Mouse (Mus musculus) cerebellum, adult 2 months (tissue): ENCODE data around the gene Pknox1. TPM values are rescaled to one million over a fixed set of nuclear protein-coding genes. Genes with fewer than 3 reads are reported as not detected.

Experiments
- DNase-seq, 2 experiments: peaks; one replicate each; pipeline ENCODE4 v3.0.0; 2021
- H3K27ac ChIP-seq: fragments of 200-500 bp; 2 replicates; pipeline ENCODE4 v1.5.1; 2012; ENCODE audit warnings: low read length, control low read depth, inconsistent platforms; ENCODE audit not compliant: insufficient read depth
- H3K27me3 ChIP-seq: fragments of 200-500 bp; 2 replicates; pipeline ENCODE4 v1.6.1; 2012; ENCODE audit warnings: inconsistent platforms, mild to moderate bottlenecking, low read length, moderate library complexity; ENCODE audit not compliant: control insufficient read depth, insufficient read depth
- H3K4me1 ChIP-seq: fragments of 200-500 bp; 2 replicates; pipeline ENCODE4 v1.6.1; 2011; ENCODE audit warnings: low read length; ENCODE audit not compliant: control insufficient read depth, insufficient read depth
- H3K4me3 ChIP-seq: fragments of 200-500 bp; replicated peaks from 2 replicates; pipeline ENCODE3; 2011; ENCODE audit warnings: mild to moderate bottlenecking, low read depth, low read length, control low read depth; ENCODE audit not compliant: insufficient read depth
- CTCF ChIP-seq: fragments of 200-500 bp; IDR thresholded peaks from 2 replicates; pipeline ENCODE4 v1.5.1; 2011; ENCODE audit warnings: low read depth, mild to moderate bottlenecking, control low read depth, low read length, moderate library complexity, borderline replicate concordance; ENCODE audit not compliant: insufficient read depth
- POLR2A ChIP-seq: fragments of 200-500 bp; IDR thresholded peaks from 2 replicates; pipeline ENCODE4 v1.6.1; 2011; ENCODE audit warnings: low read length, control low read depth, borderline replicate concordance; ENCODE audit not compliant: insufficient read depth
- WGBS: fragments of 180-500 bp; shearing (Covaris S2); methylation state at CpG from one replicate; pipeline ENCODE4 v1.1.7; 2018; 5-methylcytosine and 5-hydroxymethylcytosine counted together
- polyA plus RNA-seq: library from polyadenylated mRNA; depleted of rRNA; stranded (reverse); fragments of >200 nt; gene quantifications from 2 replicates; pipeline ENCODE4 v1.2.3, GENCODE M21; 2012

Gene Pknox1
- polyA plus RNA-seq, 1 experiment: 23.2 TPM

DNA sequence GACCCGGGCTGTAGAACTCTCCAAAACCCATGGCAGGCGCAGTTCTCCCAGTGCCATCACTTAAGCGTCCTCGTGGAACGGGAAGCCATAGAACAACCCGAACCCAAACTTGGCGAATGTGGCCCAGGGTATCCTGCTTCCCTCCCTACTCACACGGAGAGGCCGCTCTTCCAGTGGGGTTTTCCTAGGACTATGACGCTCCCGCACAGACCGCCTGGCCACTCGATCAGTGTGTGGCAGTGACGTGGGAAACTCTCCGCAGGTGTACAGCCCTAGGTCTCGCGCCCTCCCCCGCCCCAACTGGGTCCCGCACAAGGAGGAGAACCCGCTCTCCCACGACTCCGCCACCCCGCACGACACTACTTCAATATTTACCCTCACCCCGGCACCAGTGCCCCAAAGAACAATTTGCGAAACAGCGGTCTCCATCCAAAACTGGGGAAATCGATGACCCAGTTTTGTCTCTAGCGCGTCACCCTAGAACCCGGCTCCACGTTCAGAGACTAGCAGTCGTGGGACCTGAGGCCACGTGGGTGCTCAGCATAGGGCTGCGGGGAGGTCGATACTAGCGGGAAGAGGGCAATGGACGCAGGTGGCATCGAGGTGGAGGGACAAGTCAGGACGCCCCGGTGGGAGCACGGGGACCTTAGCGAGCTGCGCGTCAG, 71.9 kb downstream of the Pknox1 start:
- 6% methylated on average over 45 of the region's 45 CpGs for WGBS
- Histone ChIP-seq H3K27ac (no peak overlapping the region), H3K4me3 (peak overlapping the region; percentile 63), H3K27me3 (peaks cover 2% of the 10 kb centered on the region; the same call in 1 of the 2 replicates), H3K4me1 (no peaks in the 10 kb centered on the region)
- no peak for TF ChIP-seq POLR2A
- TF ChIP-seq CTCF: no peak
- DNase-seq: peak in 1 of 2 experiments; percentile 27

GRCm38 (mm10) chr17:31636942-31637811, 72.6 kb downstream of the Pknox1 start, which contains the start of gene Cbs:
Cbs (minus strand) TSS chr17:31637238.
- Histone ChIP-seq H3K4me1 (no peaks in the 10 kb centered on the region), H3K27ac (no peak within 1 kb of the TSS), H3K27me3 (peaks cover 2% of the 10 kb centered on the region; the same call in 1 of the 2 replicates), H3K4me3 (peak within 1 kb of the TSS; percentile 63)
- TF ChIP-seq POLR2A (no peak), CTCF (no peak)
- DNase-seq: peak; percentile 48 to 62
- 6% methylated on average over 60 of the region's 61 CpGs for WGBS

GRCm38 (mm10) chr17:31637866-31638570, 73.5 kb downstream of the Pknox1 start:
- Histone ChIP-seq H3K4me3 (no peak overlapping the region), H3K27ac (no peak overlapping the region), H3K27me3 (peaks cover 2% of the 10 kb centered on the region; the same call in 1 of the 2 replicates), H3K4me1 (no peaks in the 10 kb centered on the region)
- 42% methylated on average over 9 of the region's 9 CpGs for WGBS
- DNase-seq: peak in 1 of 2 experiments; percentile 44
- TF ChIP-seq POLR2A (no peak), CTCF (no peak)

GRCm38 (mm10) chr17:31639651-31640050, 75.1 kb downstream of the Pknox1 start:
- WGBS: 38% methylated on average over 4 of the region's 4 CpGs
- TF ChIP-seq CTCF (no peak), POLR2A (no peak)
- Histone ChIP-seq H3K4me3 (no peak overlapping the region), H3K4me1 (no peaks in the 10 kb centered on the region), H3K27me3 (peaks cover 2% of the 10 kb centered on the region; the same call in 1 of the 2 replicates), H3K27ac (no peak overlapping the region)
- peak in 1 of 2 experiments; percentile 20 for DNase-seq

DNA sequence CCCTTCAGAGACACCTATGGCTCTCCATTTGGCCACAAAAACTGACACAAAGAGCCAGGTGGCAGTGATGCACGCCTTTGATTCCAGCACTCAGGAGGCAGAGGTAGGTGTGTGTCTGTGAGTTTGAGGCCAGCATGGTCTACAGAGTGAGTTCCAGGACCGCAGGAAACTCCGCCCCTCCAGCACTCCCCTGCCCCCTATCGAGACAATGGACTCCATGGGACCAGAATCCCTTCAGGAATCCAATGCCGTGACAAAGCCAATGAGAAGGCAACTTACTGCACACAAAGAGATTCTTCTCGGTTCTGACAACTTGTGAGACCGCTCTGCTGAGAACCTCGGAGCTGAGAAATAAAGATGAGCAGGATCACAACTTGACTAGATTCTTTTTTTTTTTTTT, 77.8 kb downstream of the Pknox1 start:
- 40% methylated on average over 8 of the region's 8 CpGs for WGBS

DNA sequence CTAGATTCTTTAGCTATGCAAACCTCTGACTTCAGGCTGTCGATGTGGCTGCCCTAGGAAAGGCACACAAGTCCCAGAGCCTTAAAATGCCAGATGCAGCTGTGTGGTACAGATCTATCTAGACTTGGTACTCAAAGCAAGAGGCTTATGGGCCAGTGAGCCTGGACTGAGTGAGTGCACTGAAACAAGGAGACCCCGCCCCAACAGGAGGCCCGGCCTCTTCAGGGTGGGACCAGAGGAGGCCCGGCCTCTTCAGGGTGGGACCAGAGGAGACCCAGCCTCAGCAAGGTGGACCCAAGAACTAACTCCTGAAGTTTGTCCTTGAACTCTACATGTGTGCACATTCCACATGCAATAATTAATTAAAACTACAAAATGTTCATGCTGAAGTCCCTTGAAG, 78.4 kb downstream of the Pknox1 start:
- H3K4me3 ChIP-seq: no peak overlapping the region
- no peak for DNase-seq
- 77% methylated on average over 4 of the region's 4 CpGs for WGBS
- H3K27ac ChIP-seq: no peak overlapping the region
- H3K27me3 ChIP-seq: no peaks in the 10 kb centered on the region
- no peak for TF ChIP-seq CTCF
- no peak for TF ChIP-seq POLR2A
- no peaks in the 10 kb centered on the region for H3K4me1 ChIP-seq

More for the DNA sequence above, 77.8 kb downstream of the Pknox1 start:
- TF ChIP-seq CTCF: no peak
- no peak overlapping the region for H3K27ac ChIP-seq
- no peak for DNase-seq
- no peaks in the 10 kb centered on the region for H3K4me1 ChIP-seq
- H3K4me3 ChIP-seq: no peak overlapping the region
- H3K27me3 ChIP-seq: no peaks in the 10 kb centered on the region

GRCm38 (mm10) chr17:31646199-31647002, 81.9 kb downstream of the Pknox1 start:
- no peak overlapping the region for H3K27ac ChIP-seq
- H3K4me1 ChIP-seq: no peaks in the 10 kb centered on the region
- 96% methylated on average over 5 of the region's 5 CpGs for WGBS
- no peak for DNase-seq
- no peak overlapping the region for H3K4me3 ChIP-seq
- no peaks in the 10 kb centered on the region for H3K27me3 ChIP-seq
- TF ChIP-seq CTCF: no peak
- TF ChIP-seq POLR2A: no peak
